Mouse (Mus musculus): ENCODE results near the gene Mtf2. TPM values are rescaled to one million over a fixed set of nuclear protein-coding genes. Genes with fewer than 3 reads are reported as not detected.
"Not testable (repeated sequence)": the region's sequence is repeated elsewhere in the genome, so short reads cannot be mapped to it uniquely, and the experiment has no call there.

The Mtf2 gene
- total RNA-seq (2021): 10 to 100 TPM; 26.0 to 28.4 TPM

GRCm38 (mm10) chr5:108065465-108066411, at the start of gene Mtf2:
Mtf2 (plus strand) TSS chr5:108065674.
- DNase-seq: peak; percentile 98

DNA sequence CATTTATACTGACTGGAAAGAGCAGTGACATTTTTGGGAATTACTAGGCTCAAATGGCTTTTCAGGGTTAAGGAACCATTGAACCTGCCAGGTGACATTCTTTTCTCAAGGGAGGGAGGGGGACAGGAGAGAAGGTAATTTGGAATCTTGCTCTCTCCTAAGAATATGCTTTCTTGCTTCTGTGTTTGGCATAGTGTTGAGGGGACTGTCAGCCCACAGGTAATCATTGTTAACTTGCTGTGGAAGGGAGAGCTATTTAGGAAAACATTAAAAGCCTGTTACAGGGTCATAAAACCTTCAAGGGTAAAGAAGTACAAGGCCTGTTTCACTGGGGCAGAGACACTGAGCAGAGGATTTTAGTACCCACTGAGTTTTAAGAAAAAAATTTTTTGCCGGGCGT, 48.2 kb upstream of the Mtf2 start:
- no peak for DNase-seq

DNA sequence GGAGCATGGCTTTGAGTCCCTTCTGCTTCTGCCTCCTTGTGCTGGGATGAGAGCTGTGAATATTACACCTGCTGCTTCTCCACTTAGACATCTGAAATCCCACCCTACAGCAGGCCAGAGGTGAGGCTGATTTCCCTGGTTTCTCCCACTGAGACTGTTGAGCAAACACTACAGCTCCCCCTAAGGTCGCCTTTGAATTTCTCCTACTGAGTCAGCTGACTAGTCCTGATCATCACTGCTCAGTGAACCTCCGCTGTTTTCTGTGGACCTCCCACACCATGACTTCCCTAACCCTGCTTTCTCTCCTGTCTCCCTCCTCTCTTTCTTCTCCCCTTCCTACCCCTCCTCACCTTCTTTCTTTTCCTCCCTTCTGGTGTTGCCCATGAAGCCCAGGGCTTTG, 46.1 kb upstream of the Mtf2 start:
- DNase-seq: no peak

DNA sequence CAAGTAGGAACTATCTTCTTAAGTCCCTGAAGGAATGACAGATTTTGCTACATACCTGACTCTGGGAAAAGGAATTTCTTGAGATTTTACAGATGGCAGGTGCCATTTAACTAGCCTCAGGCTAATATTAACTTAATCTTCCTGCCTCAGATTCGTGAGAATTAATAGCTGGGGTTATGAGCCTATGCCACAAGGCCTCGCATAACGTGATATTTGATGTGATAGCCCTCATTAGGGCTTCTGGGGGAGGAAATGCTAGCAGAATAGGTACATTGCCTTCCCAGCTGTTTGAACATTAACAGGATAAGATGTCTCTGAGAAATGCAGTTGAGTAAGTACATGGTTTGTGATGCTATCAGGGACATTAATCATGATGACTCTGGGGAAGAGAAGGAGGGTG, 44.1 kb upstream of the Mtf2 start:
- DNase-seq: no peak

DNA sequence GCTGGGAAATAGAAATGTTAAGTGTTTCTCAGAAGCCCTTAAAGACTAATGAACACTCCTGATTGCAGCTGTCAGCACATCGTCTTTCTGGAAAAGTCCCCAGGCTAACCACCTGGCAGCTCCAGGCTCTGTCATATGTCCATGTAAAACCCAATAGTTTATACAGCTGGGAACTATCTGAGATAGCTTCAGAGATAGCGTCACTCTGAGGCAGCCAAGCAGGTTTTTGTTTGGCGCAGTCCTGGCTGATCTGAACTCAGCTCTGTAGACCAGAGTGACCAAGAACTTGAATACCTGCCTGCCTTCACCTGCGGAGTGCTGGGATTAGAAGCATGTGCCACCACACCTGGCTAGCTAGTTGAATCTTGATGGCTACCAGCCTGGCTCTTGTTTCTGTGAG, 37.2 kb upstream of the Mtf2 start:
- peak; percentile 14 for DNase-seq

DNA sequence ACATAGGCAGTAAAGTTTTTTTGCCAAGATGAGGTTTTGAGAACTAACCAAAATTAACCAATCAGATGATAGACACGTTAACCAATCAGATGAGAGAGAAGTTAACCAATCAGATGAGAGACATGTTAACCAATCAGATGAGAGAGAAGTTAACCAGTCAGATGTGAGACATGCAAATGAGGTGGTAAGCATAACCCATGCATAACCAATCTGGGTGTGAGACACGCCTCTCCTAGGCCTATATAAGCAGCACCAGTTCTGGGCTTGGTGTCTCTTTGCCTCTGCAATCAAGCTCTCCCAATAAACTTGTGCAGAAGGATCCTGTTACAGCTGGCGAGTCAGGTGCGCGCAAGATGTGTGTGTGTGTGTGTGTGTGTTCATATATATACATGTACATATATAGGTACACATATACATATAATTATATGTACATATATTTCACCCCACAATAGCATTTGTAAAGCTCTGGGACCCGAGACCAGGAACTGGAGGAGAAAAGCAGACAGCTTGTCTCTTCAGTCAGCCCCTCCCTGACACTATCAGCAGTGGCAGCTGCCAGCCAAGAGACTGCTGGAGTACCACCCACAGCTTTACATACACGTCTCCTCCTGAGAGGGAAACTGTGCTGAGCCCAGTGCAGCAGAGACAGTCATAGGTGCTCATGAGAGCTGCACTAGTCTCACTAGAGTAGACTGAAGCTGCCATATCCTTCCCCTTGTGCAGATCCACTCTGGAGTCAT, 36.5 kb upstream of the Mtf2 start:
- not testable (repeated sequence) for DNase-seq

DNA sequence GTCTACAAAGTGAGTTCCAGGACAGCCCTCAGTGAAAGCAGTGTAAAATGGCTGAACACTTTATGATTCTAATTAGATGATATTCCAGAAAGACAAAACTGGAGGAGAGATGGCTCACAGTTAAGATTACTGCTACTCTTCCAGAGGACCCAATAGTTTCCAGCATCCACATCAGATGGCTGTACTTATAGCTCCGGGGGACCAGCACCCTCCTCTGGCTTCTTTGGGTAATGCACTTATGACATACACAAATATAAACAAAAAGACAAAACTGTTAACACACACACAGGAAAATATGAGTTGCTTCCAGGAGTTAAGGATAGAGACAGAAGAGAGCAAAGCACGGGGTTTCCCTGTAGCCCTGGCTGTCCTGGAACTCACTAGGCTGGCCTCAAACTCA, 35.5 kb upstream of the Mtf2 start:
- DNase-seq: peak; percentile 33

DNA sequence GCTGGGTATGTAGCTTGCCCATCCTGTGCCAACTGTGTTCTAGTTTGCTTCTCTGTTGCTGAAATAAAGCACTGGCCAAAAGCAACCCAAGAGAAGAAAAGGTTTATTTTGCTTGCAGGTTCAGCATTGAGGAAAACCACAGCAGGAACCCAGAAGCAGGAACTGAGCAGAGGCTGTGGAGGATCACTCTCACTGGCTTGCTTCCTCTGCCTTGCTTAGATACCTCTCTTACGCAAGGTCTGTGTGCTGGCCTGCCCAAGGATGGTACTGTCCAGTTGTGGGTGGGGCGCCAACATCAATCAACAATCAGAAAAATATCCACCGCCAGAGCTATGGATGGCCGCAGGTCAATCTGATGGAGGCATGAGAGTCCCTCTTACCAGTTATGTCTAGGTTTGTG, 34.2 kb upstream of the Mtf2 start:
- DNase-seq: no peak

- peak; percentile 18 for DNase-seq
Measured at GRCm38 (mm10) chr5:108034194-108034593, 31.3 kb upstream of the Mtf2 start.

- no peak for DNase-seq
Measured at GRCm38 (mm10) chr5:108035523-108035922, 30.0 kb upstream of the Mtf2 start.

DNA sequence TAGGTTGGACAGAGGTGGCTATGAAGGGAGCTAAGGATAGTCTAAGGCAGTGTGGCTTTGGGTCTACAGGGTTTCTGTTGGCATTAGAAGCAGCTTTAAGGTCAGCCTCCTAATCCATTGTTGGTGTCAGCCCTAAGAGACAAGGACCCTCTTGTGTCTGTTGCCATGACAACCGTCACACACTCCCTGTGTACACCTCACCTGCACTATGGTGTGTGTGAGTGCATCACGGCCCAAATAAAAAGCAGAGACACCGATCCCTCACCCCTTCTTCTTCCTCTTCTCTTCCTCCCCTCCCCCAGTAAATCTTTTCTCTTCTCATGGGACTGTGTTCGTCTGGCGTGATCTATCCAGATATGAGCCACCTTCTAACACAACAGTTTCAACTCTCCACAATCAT, 23.4 kb upstream of the Mtf2 start:
- DNase-seq: no peak

- DNase-seq: no peak
Measured at GRCm38 (mm10) chr5:108043908-108044307, 21.6 kb upstream of the Mtf2 start.

DNA sequence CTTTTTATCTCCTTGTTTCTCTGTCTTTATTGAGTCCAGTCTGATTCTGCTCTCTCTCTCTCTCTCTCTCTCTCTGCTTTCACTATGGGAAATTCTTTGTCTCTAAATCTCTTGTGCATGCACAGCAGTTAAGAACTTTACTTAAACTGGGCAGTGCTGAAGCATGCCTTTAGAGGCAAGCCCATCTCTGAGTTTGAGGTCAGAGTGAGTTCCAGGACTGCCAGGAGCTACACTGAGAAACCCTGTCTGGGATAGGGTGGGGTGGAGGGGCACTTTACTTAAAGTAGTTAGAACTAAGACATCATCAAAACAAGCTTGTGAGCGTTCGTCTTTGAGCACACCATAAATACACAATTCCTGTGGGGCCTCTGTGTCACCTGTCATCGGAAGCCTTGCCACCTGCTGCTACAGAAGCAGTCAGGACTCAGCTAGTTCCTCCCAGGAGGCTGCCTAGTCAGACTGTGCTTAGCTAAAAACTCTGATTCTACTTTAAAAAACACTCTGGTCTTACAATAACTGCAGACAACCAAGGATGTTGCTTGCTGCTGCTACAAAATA, 15.7 kb upstream of the Mtf2 start:
- no peak for DNase-seq

DNA sequence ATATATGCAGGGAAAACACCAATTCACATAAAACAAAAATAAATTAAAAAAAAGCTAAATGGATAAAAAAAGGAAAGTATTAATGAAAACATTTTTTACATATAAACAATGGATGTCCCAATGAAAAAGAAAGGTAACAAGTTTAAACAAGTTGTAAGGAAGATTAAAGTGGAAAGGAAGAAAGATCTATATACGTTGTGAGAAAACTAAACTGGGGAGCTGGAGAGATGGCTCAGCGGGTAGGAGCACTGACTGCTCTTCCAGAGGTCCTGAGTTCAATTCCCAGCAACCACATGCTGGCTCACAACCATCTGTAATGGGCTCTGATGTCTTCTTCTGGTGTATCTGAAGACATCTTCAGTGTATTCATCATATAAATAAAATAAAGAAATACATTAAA, 14.4 kb upstream of the Mtf2 start:
- DNase-seq: no peak

- not testable (repeated sequence) for DNase-seq
Measured at GRCm38 (mm10) chr5:108051727-108052126, 13.7 kb upstream of the Mtf2 start.

GRCm38 (mm10) chr5:108052200-108052599, 13.3 kb upstream of the Mtf2 start:
- DNase-seq: no peak

GRCm38 (mm10) chr5:108053566-108053965, 11.9 kb upstream of the Mtf2 start:
- DNase-seq: no peak

- DNase-seq: no peak
Measured at GRCm38 (mm10) chr5:108060413-108060812, 5.1 kb upstream of the Mtf2 start.

GRCm38 (mm10) chr5:108072301-108072700, 6.8 kb downstream of the Mtf2 start:
- DNase-seq: no peak

DNA sequence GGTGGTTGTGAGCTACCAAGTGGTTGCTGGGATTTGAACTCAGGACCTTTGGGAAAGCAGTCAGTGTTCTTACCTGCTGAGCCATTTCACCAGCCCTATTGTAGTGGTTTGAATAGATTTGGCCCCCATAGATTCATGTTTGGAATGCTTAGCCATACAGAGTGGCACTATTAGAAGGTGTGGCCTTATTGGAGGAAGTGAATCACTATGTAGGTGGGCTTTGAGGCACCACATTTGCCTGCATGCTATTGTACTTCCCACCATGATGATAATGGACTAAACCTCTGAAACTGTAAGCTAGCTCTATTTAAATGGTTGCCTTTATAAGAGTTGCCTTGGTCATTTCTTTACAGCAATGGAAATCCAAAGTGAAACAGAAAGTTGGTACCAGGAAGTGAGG, 10.8 kb downstream of the Mtf2 start:
- DNase-seq: no peak

DNA sequence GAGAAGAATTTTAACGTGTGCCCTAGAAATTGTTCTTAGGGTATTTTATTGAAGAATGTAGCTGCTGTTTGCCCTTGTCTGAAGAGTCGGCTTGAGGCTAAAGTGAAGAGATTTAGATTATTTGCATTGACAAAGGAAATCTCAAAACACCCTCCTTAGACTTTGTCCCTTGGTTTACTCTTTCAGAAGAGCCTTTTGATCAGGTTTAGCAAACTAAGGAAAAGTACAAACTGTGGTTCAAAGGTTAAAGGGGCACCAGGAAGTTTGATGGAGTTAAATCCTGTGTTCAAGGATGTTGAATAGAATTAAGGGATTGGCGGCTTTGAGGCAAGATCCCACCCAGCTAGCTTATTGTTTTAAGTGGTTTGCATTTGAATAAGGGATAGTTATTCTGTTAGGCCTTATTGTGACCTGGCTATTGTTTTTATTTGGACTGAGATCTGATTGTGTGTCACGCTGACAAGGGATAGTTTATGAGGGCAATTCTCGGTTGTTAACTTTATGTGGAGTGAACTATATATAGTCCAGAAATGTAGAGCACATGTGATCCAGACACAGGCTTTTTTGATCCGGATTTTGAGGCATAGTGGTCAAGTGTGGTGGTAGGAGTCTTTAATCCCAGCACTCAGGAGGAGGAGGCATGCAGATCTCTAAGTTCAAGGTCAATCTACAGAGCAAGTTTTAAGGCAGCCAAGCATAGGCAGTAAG, 11.5 kb downstream of the Mtf2 start:
- no peak for DNase-seq

- DNase-seq: no peak
Measured at GRCm38 (mm10) chr5:108079603-108080002, 14.1 kb downstream of the Mtf2 start.

DNA sequence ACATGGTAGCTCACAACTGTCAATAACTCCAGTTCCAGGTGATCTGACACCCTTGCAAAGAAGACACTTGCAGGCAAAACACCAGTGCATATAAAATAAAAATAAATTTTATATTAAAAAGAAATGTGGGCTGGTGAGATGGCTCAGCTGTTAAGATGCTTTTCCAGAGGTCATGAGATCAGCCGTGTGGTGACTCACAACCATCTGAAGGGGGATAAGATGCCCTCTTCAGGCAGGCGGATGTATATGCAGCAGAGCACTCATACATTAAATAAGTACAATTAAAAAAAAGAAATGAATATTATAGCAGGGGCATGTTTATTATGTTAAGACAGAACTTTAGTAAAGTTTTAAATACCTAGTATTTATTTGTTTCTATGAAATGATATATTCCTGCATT, 16.9 kb downstream of the Mtf2 start:
- DNase-seq: peak; percentile 7
